Mouse (Mus musculus) megakaryocyte-erythroid progenitor cell, adult 5-6 weeks (primary cell): ENCODE measurements at regions not wholly inside any gene's neighbourhood (a gene's known extent, or its start where the extent isn't known, plus 50 kb on each side); places are given as distances from the start of the nearest gene placed in this dataset.

Experiments
- ATAC-seq: replicated peaks from 2 replicates; pipeline ENCODE4 v1.8.0; 2016; ENCODE audit warnings: mild to moderate bottlenecking, inconsistent platforms; ENCODE audit not compliant: severe bottlenecking, poor library complexity, low FRiP score, low TSS enrichment

DNA sequence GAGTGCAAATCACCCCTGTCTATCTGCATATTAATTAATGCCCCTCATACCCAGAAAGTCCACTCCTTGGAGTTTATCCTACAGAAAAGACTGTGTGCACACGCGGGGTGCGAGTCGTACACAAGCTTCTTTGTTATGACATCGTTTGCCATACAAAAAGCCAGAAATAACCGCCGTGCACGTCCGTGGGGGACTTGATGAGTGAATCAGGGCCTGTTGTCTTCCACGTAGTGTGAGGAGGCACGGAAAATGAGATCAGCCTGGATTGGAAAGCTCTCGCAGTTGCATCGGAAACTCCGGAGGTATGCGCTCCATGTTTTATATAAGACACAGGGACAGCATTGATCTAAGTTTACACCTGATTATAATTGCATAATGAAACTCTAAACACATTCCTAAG, 120.3 kb downstream of the Etnk1 start:
- ATAC-seq = no peak

DNA sequence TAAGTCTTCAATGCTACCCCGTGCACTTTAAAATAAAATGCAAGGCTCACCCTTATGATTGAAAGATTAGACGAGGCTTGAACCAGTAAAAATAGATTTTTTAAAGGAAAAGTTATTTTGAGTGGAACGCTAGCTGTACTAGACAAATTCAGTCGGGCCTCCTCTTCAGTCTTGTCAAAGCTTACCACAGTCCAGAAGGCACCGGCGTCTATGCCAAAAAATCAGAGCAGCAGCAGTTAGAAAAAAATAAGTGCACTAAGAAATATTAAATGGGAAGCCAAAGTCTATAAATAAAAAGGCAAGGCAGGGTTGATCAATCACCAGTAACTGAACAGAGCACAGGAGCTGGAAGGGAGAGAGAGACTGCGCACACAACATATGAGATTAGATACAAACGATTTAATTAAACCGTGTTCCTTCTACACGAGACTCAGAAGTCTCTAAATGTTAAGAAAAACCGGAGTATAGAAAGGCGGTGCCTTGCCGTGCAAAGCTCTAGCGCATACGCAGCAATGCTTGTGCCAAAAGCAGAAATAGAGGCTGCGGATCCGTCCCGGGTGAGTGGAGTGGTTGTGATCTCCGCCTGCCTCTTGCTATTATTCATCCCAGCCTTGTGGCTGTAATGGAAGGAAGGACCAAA, 121.6 kb downstream of the Etnk1 start:
- no peak for ATAC-seq

- ATAC-seq = no peak
Measured at GRCm38 (mm10) chr6:143293648-143294047, 126.6 kb downstream of the Etnk1 start.

DNA sequence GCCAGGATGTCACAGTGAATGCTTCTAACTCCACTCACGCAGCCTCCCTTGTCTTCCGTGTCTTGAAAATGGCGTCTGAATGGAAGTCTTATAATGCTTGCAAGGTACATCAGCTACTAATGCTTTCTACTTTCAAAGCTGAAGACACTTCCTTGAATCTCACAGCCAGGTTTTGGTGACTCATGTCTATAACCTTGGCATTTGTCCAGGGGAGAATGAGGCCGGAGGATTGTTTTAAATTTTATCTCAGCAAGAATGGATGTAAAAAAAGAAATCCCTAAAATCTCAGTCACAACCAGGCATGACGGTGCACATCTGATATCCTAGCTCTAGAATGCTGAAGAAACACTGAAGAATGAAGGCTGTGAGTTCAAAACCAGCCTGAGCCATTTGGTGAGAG, 131.4 kb downstream of the Etnk1 start:
- ATAC-seq = no peak

DNA sequence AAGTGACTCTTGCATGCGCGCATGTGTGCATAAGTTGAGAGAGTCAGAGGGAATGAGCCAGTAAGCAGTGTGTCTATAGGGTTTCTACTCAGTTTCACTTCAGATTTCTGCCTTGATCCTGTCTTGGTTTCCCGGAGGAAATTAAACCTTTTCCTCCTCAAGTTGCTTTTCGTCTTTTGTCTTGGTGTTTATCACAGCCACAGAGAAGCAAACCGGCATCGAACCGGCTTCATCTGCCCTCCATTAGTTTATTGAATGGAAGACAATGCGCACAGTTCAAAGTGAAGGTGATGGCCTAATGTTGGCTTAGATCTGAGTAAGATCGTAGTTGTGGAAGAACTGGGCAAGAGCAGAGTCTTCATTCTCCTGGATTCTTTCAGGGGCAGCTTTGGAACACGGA, 134.4 kb downstream of the Etnk1 start:
- ATAC-seq = no peak

DNA sequence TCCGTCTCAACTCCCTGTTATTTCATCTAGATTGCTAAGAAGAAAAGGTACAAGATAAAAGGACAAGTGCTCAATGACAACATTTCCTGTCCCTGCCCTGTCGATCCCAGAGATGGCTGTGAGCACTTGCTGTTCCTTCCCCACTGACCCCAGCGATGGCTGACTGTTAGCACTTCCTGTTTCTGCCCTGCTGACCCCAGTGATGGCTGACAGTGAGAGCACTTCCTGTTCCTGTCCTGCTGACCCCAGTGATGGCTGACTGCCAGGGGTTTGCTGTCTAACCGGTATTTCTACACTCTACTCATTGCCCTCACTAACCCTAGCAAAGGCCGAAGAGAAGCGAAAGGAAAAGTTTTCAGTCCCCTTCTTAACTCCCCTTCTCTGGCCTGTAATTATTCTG, 140.3 kb downstream of the Etnk1 start:
- ATAC-seq = no peak

DNA sequence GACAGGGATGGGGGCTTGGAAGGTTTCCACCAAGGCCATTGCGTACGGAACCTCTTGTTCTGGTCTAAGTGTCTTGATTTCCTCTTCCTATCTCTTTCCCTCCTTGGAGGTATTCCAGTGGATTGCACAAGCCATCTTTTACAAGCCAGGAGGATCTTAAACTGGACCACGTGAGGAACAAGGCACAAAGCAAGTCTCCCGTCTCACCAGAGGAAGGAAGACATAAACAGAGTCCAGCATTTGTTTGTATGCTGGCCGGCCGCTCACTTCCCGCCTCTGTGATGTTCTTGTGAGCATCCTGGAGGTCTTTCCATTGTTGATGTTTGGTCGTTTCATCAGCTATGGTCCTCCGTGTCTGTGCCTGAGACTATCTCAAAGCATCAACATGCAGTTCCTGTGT, 148.8 kb downstream of the Etnk1 start:
- no peak for ATAC-seq

GRCm38 (mm10) chr6:143320426-143320825, 153.4 kb downstream of the Etnk1 start:
- no peak for ATAC-seq

GRCm38 (mm10) chr6:143324636-143325035, 157.6 kb downstream of the Etnk1 start:
- ATAC-seq = no peak

- peak; percentile 92 for ATAC-seq
Measured at GRCm38 (mm10) chr6:143326956-143327722, 160.1 kb downstream of the Etnk1 start.

GRCm38 (mm10) chr6:143327788-143328187, 160.8 kb downstream of the Etnk1 start:
- no peak for ATAC-seq

GRCm38 (mm10) chr6:143328202-143328601, 161.2 kb downstream of the Etnk1 start:
- no peak for ATAC-seq

DNA sequence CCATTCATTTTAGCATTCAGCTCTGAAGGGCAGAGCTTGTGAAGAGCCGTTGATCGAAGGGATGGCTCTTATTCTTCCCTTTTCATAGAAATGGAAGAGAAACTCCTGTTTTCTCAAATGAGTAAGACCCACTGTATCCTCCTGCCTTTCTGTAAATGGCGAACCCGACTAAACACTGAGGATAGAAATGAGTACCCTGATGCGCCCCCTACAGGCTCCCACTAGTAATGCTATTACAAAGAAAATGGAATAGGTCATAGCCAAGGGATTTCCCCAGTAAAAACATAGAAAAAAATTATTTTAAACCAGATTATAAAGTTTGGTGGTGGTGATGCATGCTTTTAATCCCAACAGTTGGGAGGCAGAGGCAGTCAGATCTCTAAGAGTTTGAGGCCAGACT, 162.1 kb downstream of the Etnk1 start:
- no peak for ATAC-seq

DNA sequence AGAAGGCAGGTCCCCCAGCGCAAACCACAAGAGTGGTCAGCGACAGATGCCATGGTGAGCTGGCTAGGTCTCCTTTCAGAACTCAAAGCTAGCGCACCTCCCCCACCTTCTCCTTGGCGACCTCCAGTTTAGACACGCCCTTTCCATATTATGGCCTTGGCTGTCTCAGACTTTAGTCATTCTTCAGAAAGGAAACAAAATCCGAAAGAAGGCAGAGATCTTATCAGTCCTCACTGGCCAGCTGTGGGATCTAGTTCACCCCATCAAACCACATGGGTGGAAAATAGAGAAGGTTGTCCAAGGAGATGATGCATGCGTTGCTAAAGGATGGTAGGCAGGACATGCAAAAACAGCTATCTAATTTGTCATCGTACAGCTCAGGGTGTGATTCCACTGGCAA, 166.5 kb downstream of the Etnk1 start:
- no peak for ATAC-seq

DNA sequence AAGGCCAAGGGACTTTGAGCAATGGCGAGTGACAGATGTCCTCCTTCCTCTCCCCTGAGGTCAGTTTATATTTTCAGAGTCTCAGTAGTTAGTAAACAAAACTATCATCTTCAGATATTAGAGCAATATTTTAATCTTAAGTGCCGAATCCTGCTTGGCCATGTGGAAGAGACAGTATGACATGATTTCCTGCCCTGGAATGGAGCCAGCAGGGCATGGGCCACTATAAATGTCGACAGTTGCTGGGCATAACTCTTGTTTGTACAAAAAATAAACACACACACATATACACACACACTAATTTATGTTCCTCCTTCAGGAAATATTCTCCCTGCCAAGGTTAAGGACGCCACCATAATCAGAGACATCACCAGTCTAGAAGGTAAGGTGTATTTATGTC, 169.6 kb downstream of the Etnk1 start:
- ATAC-seq = no peak

DNA sequence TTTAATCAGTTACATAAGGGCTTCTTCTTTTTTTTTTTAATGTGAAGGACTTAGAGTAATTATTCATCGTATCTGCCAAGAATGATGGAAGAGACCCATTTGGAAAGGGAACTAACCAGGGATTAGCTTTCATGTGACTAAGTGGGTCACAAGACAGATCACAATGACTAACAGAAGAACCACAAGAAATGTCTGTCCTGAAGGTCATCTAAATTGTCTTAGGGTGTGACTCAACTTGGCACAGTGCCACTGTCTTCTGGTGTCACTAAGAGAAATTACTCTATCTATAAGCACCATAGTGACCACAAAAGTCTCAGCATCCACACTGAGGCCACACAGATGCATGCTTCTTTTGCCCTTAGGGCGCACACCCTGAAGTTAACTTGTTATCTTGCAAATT, 182.0 kb downstream of the Etnk1 start:
- ATAC-seq = no peak

DNA sequence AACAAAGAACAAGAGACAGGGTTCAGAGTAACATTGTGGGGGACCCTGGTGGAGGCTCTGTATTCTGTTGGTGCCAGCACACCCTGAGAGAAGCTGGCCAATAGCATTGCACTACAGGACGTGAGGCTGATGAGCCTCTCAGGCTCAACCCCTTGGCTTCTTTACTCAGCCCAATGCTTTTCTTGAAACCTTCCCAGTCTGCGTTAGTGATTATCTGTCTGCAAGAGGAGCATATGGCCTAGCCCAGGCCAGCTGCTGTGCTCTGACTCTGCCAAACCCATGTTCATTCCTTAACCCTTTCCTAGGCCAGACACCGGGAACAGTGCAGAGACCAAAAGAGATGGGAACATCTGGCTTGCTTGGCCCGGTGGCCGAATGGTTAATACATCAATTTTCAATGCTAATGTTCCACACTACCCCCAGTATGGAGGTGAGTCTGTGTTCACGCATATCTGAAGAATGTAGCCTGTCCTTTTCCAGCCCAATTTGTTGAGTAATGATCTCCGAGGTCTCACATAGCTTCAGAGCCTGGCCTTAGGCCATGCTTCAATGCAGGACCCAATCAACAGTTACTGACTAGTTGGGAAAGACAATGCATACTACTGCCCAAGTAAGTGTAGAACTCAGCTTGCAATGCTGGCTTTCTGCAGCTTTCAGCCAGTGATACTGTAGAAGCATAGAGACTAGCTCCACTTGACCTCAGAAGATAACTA, 192.5 kb downstream of the Etnk1 start:
- 0 out of 2 replicates have a peak, but pooled peaks have one; percentile 11 for ATAC-seq

GRCm38 (mm10) chr6:143361149-143361725, 194.2 kb downstream of the Etnk1 start:
- ATAC-seq = peak; percentile 58

- ATAC-seq = no peak
Measured at GRCm38 (mm10) chr6:143361963-143362362, 194.9 kb downstream of the Etnk1 start.

- ATAC-seq = no peak
Measured at GRCm38 (mm10) chr6:143365840-143366239, 198.8 kb downstream of the Etnk1 start.
